Mouse (Mus musculus) intestine, postnatal 0 days (tissue): ENCODE data around the gene Gfod2. TPM values are rescaled to one million over a fixed set of nuclear protein-coding genes. Genes with fewer than 3 reads are reported as not detected.
A peak's percentile ranks its signal among the peaks of the same experiment; 100 is the strongest.

Experiments used
- ATAC-seq: fragments of 200-750 bp; cut with Nextera tagmentation; 2 replicates; pipeline ENCODE4 v1.8.0; 2017; ENCODE audit warnings: mild to moderate bottlenecking, moderate TSS enrichment, moderate library complexity
- H3K27ac ChIP-seq: fragments of 300-500 bp; sonication (generic); 2 replicates; pipeline ENCODE4 v1.5.1; 2014; ENCODE audit warnings: mild to moderate bottlenecking, low read depth, low read length, moderate library complexity
- H3K27me3 ChIP-seq: fragments of 300-500 bp; sonication (generic); replicated peaks from 2 replicates; pipeline ENCODE4 v1.6.1; 2014; ENCODE audit warnings: low read length, mixed read lengths; ENCODE audit not compliant: control insufficient read depth, insufficient read depth
- H3K36me3 ChIP-seq: fragments of 300-500 bp; sonication (generic); 2 replicates; pipeline ENCODE4 v1.6.1; 2014; ENCODE audit warnings: mild to moderate bottlenecking, moderate library complexity; ENCODE audit not compliant: control insufficient read depth, insufficient read depth
- H3K4me1 ChIP-seq: fragments of 300-500 bp; sonication (generic); replicated peaks from 2 replicates; pipeline ENCODE4 v1.6.1; 2014; ENCODE audit warnings: antibody characterized with exemption, low read length, mixed read lengths; ENCODE audit not compliant: control insufficient read depth, insufficient read depth
- H3K4me2 ChIP-seq: fragments of 300-500 bp; sonication (generic); replicated peaks from 2 replicates; pipeline ENCODE4 v1.6.1; 2014; ENCODE audit warnings: low read depth, mild to moderate bottlenecking, moderate library complexity
- H3K4me3 ChIP-seq: fragments of 300-500 bp; sonication (generic); 2 replicates; pipeline ENCODE4 v1.5.1; 2014; ENCODE audit warnings: low read depth, low read length
- H3K9ac ChIP-seq: fragments of 300-500 bp; sonication (generic); 2 replicates; pipeline ENCODE4 v1.6.1; 2014; ENCODE audit warnings: mild to moderate bottlenecking, low read depth, low read length
- H3K9me3 ChIP-seq: fragments of 300-500 bp; sonication (generic); 2 replicates; pipeline ENCODE4 v1.6.1; 2016; ENCODE audit warnings: mixed run types; ENCODE audit not compliant: control insufficient read depth
- CTCF ChIP-seq: sonication (generic); IDR thresholded peaks from 2 replicates; pipeline ENCODE4 v1.5.1; 2016; ENCODE audit warnings: low read depth, mild to moderate bottlenecking, control low read depth, antibody characterized with exemption, moderate library complexity
- WGBS: fragments of 180-500 bp; shearing (Covaris S2); extraction: QIAGEN DNeasy Blood & Tissue Kit; methylation state at CpG from one replicate; pipeline ENCODE4 v1.1.7; 2014; 5-methylcytosine and 5-hydroxymethylcytosine counted together
- polyA plus RNA-seq: library from polyadenylated mRNA; unstranded; fragments of >200 nt; fragmentation: Nextera tagmentation; extraction: Ambion mirVana; gene quantifications from 2 replicates; pipeline ENCODE4 v1.2.1, GENCODE M21; 2015

Gfod2 gene
- polyA plus RNA-seq, 1 experiment from 2014 or later, result 4.0 TPM

GRCm38 (mm10) chr8:105698734-105699133 lies 59.7 kb downstream of the Gfod2 start:
- 96% methylated on average over 5 of the region's 5 CpGs for WGBS

GRCm38 (mm10) chr8:105697196-105697780 lies 61.2 kb downstream of the Gfod2 start:
- Histone ChIP-seq H3K27me3 (peaks cover 3% of the 10 kb centered on the region; the same call in 1 of the 2 replicates), H3K9ac (no peak overlapping the region), H3K36me3 (peaks cover 25% of the 10 kb centered on the region; the same call in 1 of the 2 replicates), H3K4me1 (peaks cover 5% of the 10 kb centered on the region; the same call in 1 of the 2 replicates), H3K4me2 (no peak overlapping the region), H3K27ac (no peak overlapping the region), H3K9me3 (no peaks in the 10 kb centered on the region), H3K4me3 (no peak overlapping the region)
- ATAC-seq, result no peak
- WGBS, result 90% methylated on average over 17 of the region's 17 CpGs
- TF ChIP-seq CTCF, result no peak

More at GRCm38 (mm10) chr8:105698734-105699133, 59.7 kb downstream of the Gfod2 start:
- no peak for ATAC-seq
- H3K9me3 ChIP-seq, result no peaks in the 10 kb centered on the region
- no peak for TF ChIP-seq CTCF
- H3K27ac ChIP-seq, result no peak overlapping the region
- H3K27me3 ChIP-seq, result peaks cover 3% of the 10 kb centered on the region; the same call in 1 of the 2 replicates
- no peak overlapping the region for H3K9ac ChIP-seq
- peaks cover 4% of the 10 kb centered on the region; the same call in 1 of the 2 replicates for H3K4me1 ChIP-seq
- no peak overlapping the region for H3K4me2 ChIP-seq
- peaks cover 25% of the 10 kb centered on the region; the same call in 1 of the 2 replicates for H3K36me3 ChIP-seq
- no peak overlapping the region for H3K4me3 ChIP-seq

GRCm38 (mm10) chr8:105695080-105695780 lies 63.2 kb downstream of the Gfod2 start:
- no peak overlapping the region for H3K4me3 ChIP-seq
- no peaks in the 10 kb centered on the region for H3K9me3 ChIP-seq
- ATAC-seq, result no peak
- no peak overlapping the region for H3K9ac ChIP-seq
- H3K36me3 ChIP-seq, result peaks cover 25% of the 10 kb centered on the region; the same call in 1 of the 2 replicates
- no peak for TF ChIP-seq CTCF
- H3K27ac ChIP-seq, result no peak overlapping the region
- peaks cover 3% of the 10 kb centered on the region; the same call in 1 of the 2 replicates for H3K27me3 ChIP-seq
- H3K4me1 ChIP-seq, result peaks cover 5% of the 10 kb centered on the region; the same call in 1 of the 2 replicates
- H3K4me2 ChIP-seq, result no peak overlapping the region
- 80% methylated on average over 30 of the region's 30 CpGs for WGBS

GRCm38 (mm10) chr8:105694051-105694799 lies 64.2 kb downstream of the Gfod2 start:
- ATAC-seq, result peak; percentile 17; the same call in 1 of the 2 replicates

GRCm38 (mm10) chr8:105693648-105694047 lies 64.8 kb downstream of the Gfod2 start:
- 2% methylated on average over 28 of the region's 30 CpGs for WGBS
- no peaks in the 10 kb centered on the region for H3K9me3 ChIP-seq
- H3K4me2 ChIP-seq, result peak overlapping the region; percentile 95
- peaks cover 5% of the 10 kb centered on the region; the same call in 1 of the 2 replicates for H3K4me1 ChIP-seq
- peaks cover 20% of the 10 kb centered on the region; the same call in 1 of the 2 replicates for H3K36me3 ChIP-seq
- peaks cover 3% of the 10 kb centered on the region; the same call in 1 of the 2 replicates for H3K27me3 ChIP-seq
- no peak overlapping the region for H3K27ac ChIP-seq
- peak overlapping the region; percentile 11; the same call in 1 of the 2 replicates for H3K9ac ChIP-seq
- no peak for TF ChIP-seq CTCF
- H3K4me3 ChIP-seq, result peak overlapping the region; percentile 45
- peak; percentile 39 for ATAC-seq

More at GRCm38 (mm10) chr8:105694051-105694799, 64.2 kb downstream of the Gfod2 start:
- TF ChIP-seq CTCF, result 0 out of 2 replicates have a peak, but pooled peaks have one; percentile 19
- H3K27me3 ChIP-seq, result peaks cover 3% of the 10 kb centered on the region; the same call in 1 of the 2 replicates
- no peaks in the 10 kb centered on the region for H3K9me3 ChIP-seq
- peak overlapping the region; percentile 95 for H3K4me2 ChIP-seq
- WGBS, result 17% methylated on average over 38 of the region's 40 CpGs
- H3K9ac ChIP-seq, result peak overlapping the region; percentile 11; the same call in 1 of the 2 replicates
- H3K27ac ChIP-seq, result no peak overlapping the region
- peaks cover 25% of the 10 kb centered on the region; the same call in 1 of the 2 replicates for H3K36me3 ChIP-seq
- H3K4me3 ChIP-seq, result peak overlapping the region; percentile 45
- H3K4me1 ChIP-seq, result peaks cover 5% of the 10 kb centered on the region; the same call in 1 of the 2 replicates
